Mouse (Mus musculus): ENCODE results near the gene Lcn6.
"Not testable (repeated sequence)": the region's sequence is repeated elsewhere in the genome, so short reads cannot be mapped to it uniquely, and the experiment has no call there.

Lcn6 gene

DNA sequence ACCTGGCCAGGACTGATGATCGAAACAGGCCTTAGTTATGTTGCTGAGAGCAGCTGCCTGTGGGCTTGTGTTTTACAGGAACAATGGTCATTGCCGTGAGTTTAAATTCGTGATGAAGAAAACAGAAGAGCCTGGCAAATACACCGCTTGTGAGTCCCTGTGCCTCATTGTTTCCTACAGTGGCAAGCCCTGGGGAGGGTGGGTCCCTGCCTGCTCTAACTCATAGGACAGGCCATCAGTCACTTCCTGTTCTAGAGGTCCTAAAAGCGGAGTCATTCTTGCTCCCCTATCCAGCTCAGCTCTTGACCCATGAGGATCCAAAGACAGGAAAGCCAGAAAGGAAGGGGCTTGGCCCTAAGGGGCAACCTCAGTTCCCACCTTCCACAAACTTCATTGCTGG is 24.4 kb downstream of the Lcn6 start:
- in situ Hi-C loops (cut with MboI, MseI), result loop anchor here (5.0 kb wide), 1 partner anchor 39 kb away; no protein-coding TSS in a partner anchor

DNA sequence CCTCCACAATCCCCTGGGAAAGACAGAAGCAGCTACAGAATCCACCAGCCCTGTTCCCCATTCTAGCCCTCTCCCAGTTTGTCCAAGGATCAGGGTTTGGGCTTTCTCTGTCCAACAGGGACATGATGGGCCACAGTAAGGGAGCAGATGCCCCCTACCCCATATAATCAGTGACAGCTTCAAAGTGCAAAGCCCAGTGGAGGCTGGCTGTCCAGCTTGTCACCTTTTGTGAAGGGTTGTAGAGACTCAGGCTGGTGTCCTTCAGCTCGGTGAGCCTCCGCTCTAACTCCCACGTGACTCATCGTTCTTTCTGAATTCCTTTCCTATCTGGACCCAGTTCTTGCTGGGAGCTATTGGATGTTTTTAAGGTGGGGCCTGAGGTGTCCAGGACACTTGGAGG is 27.1 kb downstream of the Lcn6 start:
- in situ Hi-C loops (cut with MboI, MseI), result loop anchor here (5.0 kb wide), 1 partner anchor 41 kb away; no protein-coding TSS in a partner anchor

DNA sequence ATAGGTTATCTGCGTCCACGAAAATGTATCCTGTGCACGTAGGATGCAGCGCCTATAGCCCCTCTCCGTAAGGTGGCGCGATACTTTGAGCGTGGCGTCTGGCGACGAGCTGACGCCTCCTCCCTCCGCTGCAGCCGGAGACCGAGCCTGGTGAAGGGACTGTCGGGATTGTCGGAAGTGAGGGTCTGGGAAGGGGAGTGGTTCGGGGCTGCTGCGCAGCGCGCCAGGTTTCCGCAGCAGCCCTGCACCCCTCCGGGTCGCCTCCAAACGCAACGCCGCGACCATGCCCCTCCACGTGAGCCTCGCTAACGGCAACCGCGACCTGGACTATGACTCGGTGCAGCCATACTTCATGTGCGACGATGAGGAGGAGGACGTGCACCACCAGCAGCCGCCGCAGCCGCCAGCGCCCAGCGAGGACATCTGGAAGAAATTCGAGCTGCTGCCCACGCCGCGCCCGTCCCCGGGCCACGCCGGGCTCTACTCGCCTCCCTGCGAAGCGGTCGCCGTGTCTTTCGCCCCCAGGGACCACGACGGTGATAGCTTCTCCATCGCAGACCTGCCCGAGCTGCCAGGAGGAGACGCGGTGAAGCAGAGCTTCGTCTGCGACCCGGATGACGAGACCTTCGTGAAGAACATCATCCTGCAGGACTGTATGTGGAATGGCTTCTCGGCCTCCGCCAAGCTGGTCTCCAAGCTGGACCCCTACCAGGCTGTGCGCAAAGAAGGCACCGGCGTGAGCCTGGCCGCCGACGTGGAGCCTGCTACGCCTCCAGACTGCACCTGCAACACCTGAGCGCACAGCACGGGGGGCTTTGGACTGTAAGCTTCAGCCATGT is 30.3 kb downstream of the Lcn6 start, which contains the start of gene Bmyc:
Gene Bmyc, plus strand, starts transcription at position 97 of the 839 bp plus-strand sequence.
- in situ Hi-C loops (cut with MboI, MseI), result no loop called here

DNA sequence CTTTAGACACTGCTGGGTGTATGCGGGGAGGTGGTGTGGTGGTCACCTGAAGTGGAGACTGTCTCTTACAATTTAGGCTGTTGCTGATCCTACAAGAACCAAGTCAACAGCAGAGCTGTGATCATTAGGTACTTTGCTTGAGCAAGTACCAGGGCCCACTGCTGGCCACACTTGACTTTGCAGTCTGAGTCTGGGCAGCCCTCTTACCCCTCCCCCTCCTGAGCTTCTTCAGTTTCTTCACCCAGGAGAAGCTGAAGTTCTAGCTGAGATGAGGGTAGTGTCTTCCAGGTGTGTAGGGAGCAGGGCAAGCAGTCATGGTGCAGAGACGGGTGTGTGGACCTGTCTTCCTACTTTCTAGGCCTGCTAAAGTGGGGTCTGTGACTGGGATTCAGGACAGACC is 31.5 kb downstream of the Lcn6 start:
- in situ Hi-C loops (cut with MboI, MseI), result no loop called here

DNA sequence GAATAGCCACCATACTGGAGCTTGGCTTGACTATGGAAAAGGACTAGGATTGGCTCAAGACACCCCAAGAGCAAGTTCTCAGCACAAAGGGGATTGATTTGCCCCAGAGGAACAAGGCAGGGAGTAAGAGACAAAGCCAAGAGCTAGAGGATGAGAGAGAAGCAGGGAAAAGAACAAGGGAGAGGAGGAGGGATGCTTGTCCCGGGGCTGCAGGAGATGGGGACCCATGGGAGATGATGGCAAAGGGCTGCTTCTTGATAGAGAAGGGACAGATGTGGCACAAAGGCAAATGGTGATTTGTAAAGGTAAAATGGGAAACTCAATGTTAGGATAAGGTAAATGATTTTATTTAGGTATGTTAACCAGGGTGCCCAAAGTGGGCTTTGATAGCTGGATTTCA is 32.5 kb downstream of the Lcn6 start:
- in situ Hi-C loops (cut with MboI, MseI), result not testable (repeated sequence)

DNA sequence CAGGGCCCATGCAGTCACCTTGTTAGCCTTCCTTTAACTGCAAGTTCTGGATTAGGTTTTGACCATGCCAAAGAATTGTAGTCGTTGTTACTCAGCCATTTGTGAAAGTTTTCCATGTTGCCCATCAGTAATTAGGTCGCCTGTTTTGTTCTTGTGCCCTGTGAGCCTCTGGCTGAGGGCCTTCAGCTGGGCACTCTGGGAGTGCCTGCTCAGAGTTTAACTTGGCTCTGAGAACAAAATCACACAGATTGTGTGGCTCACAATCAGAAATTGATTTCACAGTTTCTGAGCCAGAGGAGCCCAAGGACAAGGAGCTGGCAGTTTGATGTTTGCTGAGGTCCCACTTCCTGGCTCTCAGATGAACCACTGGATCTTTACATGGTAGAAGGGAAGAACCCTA is 33.2 kb downstream of the Lcn6 start:
- in situ Hi-C loops (cut with MboI, MseI), result not testable (repeated sequence)

DNA sequence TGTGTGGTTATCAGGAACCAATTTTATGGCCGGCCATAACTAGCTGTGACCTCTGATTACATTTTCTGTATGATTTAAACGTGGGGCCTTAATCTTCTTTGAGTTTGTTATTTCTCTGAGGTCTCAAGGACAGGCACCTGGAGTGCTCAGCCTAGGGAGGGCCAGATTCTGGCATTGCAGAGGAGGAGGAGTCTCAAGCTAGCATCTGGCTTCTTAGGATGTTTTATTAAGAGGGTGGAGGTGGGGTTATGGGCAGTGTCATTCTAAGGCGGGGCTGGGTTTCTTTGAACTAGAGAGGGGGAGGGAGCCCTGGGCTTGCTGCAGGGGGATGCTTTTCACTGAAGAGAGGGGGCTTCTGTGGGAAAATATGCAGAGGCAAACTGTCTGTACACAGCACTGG is 35.1 kb downstream of the Lcn6 start:
- in situ Hi-C loops (cut with MboI, MseI), result not testable (repeated sequence)

DNA sequence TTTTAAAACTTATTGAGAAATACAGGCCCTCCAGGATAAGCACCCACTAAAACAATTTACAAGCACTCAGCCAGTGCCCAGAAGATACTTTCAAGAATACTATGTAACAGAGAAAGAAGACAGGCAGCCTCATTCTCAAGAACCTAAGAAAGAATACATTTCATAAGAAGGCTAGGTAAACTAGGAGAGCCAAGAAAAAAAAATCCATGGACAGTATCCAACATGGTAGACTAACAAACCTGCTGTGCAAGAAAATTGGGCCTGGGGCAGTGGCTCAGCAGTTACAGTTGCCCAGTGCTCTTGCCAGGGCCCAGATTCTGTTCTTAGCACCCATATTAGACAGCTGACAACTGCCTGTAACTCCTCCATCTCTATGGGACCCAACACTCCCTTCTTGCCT is 40.6 kb downstream of the Lcn6 start:
- in situ Hi-C loops (cut with MboI, MseI), result no loop called here
